Mouse (Mus musculus) layer of hippocampus, adult 6 months (tissue): ENCODE data around the gene Kdm1a. TPM values are rescaled to one million over a fixed set of nuclear protein-coding genes. Genes with fewer than 3 reads are reported as not detected.

Experiments
- long read RNA-seq, 2 experiments: library from polyadenylated mRNA; unstranded; transcript quantifications; one replicate each; pipeline ENCODE4 v2.0.0; 2019 to 2020
- microRNA-seq: library from miRNA; unstranded; fragments of <30 nt; microRNA quantifications from one replicate; pipeline ENCODE4 v1.2.0, GENCODE M21; 2020
- polyA plus RNA-seq: library from polyadenylated mRNA; unstranded; fragments of <200 nt; fragmentation: Nextera tagmentation; gene quantifications from 2 replicates; pipeline ENCODE4 v1.2.3, GENCODE M21; 2021

The Kdm1a gene
- 6.9 and 8.9 TPM in 2 replicates for polyA plus RNA-seq
- long read RNA-seq, experiment 1, partial matches to known transcripts, result 24 of 27 reads
- long read RNA-seq, experiment 1, other reads (novel, unspliced or antisense), result 0 of 27 reads
- long read RNA-seq, experiment 2, partial matches to known transcripts, result 12 of 20 reads
- long read RNA-seq, experiment 2, other reads (novel, unspliced or antisense), result 2 of 20 reads

GRCm38 (mm10) chr4:136602568-136602967 is at the start of gene Kdm1a:
Gene Kdm1a, minus strand, starts transcription at chr4:136602723.

DNA sequence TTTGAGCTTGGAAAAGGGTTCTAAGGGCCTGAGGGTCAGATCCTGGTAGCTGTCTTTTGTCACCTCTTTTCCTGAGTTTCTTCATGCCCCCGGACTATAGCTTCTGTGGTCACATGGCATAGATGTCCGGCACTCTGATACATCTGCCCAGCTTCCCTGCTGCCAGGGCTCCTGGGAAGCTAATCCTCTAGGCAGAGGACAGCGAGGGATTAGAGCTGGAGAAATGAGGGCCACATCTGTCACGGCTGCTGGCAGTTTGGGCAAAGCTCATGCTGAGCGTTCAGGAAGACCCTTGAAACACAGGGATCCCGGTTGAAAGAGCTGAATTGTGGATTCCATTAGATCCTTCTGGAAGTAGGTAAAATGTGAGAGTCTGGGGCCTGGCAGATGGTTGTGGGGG is 19.9 kb upstream of the Kdm1a start, which contains the start of gene Lactbl1:
Gene Lactbl1 (plus strand): TSS at position 234 of the 400 bp plus-strand sequence.

DNA sequence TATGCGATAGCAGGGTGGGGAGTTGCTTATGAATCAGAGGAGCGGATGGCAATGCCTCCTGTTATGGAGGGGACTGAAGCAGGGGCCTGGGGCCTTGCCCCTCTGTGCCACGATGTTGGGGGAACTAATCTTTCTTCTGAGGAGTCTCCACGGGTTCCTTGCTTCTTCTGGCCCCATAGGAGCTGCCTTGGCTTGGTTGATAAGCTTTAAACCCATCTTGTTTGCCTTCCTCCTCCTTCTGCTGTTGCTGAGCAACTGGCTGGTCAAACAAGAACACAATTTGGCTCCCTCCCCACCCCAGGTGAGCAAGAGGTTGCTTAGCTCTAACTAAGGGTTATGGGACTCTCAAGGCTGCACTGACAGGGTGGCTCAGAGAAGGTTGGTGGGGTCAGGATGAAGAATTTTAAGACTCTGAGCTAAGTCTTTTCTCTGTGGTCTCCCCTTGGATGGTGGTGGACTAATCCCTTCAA is 7.9 kb upstream of the Kdm1a start, which contains the start of gene Tex46:
Gene Tex46 (plus strand): TSS at position 51 of the 470 bp plus-strand sequence.

Small RNA genes within 50 kb of the gene (microRNA-seq; reads per million reads assigned to microRNA genes)
- gene Gm22180, result not detected

Other genes starting within 250 kb of the Kdm1a start
- gene Htr1d, start 179.2 kb downstream of the Kdm1a start, polyA plus RNA-seq, result 0.16 and 0.62 TPM in 2 replicates
- 0.19 and 0.25 TPM in 2 replicates for gene 6030445D17Rik, start 140.5 kb downstream of the Kdm1a start, polyA plus RNA-seq
- 75.5 and 81.9 TPM in 2 replicates for gene Luzp1, start 133.0 kb downstream of the Kdm1a start, polyA plus RNA-seq
- gene Tex46, start 7.7 kb upstream of the Kdm1a start, polyA plus RNA-seq, result not detected in 2 replicates
- gene Lactbl1, start 19.9 kb upstream of the Kdm1a start, polyA plus RNA-seq, result not detected in 2 replicates
- 0.89 and 0.98 TPM in 2 replicates for gene Ephb2, start 233.3 kb upstream of the Kdm1a start, polyA plus RNA-seq